Mouse (Mus musculus) kidney, adult 2 months (tissue): ENCODE measurements around the gene Jmy.

Experiments used
- CTCF ChIP-seq: fragments of 200-500 bp; conservative IDR thresholded peaks from 2 replicates; pipeline ENCODE4 v1.5.1; 2011; ENCODE audit warnings: low read depth, mild to moderate bottlenecking, control low read depth, low read length, moderate library complexity, mixed read lengths; ENCODE audit not compliant: insufficient read depth, insufficient read length
- POLR2A ChIP-seq: fragments of 200-500 bp; IDR thresholded peaks from one replicate; pipeline ENCODE4 v1.6.1; 2011; ENCODE audit warnings: low read depth, low read length, control low read depth

GRCm38 (mm10) chr13:93499973-93500633 is 495 bp upstream of the Jmy start:
- TF ChIP-seq POLR2A (no peak), CTCF (no peak)
